Mouse (Mus musculus): ENCODE results near the gene Spag16.
"Not testable (repeated sequence)": the region's sequence is repeated elsewhere in the genome, so short reads cannot be mapped to it uniquely, and the experiment has no call there.

The Spag16 gene

DNA sequence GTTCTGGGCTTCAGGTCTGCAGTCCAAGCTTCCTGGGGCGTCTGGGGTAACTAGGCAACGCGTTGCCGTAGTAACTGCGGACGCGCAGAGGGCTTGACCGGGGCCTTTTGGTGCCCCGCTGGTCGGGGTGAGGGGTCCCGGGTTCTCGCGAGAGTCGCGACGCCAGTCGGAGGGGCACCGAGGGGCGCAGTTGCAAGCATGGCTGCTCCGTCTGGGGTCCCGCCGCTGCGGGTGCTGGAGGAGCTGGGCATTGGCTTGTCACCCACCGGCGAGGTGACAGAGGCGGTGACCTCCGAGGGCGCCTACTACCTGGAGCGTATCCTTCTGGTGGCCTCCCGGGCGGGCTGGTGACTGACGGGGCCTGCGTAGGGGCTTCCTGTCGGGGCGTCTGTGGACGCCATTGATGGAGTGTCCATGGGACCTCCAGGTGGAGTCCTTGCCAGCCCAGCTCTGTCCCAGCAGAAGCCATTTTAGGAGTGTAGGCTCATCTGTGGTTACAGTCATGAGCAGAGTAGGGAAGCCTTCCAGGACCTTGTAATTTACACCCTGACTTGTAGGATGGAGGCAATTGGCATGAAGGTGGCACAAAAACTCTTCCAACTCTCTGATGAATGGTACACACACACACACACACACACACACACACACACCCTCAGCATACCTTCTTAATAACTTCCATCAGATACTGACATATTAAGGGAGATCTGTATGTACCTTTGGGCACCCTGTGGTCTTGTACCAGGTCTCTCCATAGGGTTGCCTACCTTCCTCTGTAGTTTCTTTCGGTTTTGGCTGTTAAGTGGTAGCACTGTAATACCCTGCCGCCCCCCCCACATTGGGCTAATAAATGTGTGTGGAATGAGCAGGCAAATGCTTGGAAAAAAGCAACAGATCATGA lies at the start of gene Spag16:
TSS of gene Spag16 (plus strand) at position 165 of the 898 bp plus-strand sequence.
- in situ Hi-C loops (cut with MboI, MseI): no loop called here

DNA sequence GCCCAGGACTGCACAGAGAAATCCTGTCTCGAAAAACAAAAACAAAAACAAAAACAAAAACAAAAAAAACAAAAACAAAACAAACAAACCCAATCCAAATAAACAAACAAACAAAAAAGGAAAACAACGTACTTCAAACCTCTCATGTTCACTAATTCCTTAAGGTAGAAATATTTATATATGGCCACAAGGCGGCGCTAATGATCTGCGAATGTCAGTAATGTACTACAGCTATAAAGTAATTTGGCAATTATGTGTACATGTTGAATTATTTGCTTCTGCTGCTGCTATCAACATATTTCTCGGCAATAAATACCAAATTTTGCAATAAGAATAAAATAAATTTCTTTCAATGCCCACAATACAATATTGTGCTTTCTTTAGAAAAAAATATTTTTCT lies 41.6 kb upstream of the Spag16 start:
- in situ Hi-C loops (cut with MboI, MseI): no loop called here

DNA sequence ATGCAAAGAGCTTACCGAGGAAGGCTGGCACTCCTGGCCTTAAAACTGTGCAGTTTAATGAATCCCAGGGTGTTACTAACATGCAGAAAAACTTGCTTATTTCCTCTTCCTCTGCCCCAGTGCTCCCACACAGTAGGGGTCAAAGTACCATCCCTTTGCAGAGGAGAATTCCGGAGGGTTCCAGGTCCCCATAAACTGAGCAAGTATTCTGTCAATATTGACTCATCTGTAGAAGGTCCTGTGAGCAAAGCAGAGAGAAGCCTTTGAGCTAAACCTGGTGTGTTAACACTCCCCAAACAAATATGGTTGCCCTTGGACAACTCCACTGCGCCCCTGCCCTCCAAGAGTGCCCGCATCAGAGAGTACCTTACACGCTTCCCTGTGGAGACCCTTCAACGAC lies 40.1 kb upstream of the Spag16 start:
- in situ Hi-C loops (cut with MboI, MseI): no loop called here

DNA sequence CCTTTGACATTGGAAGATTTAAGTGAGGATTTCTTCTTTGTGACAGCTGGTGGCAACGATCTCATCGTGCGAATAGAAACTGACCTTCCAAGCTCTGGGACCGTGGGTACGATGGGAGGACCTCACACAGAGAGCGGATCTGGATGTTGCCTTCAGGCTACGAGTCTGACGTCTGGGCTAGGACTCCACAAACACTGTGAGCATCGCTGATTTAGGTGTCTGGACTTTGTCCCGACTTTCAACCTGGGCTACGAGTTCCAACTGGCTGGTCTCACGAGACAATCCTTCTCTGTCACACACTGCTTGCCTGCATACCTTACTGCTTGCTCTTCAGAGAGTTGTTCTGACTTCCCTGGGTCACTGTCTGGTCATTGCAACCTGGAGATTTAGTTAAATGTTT lies 39.4 kb upstream of the Spag16 start:
- in situ Hi-C loops (cut with MboI, MseI): no loop called here

DNA sequence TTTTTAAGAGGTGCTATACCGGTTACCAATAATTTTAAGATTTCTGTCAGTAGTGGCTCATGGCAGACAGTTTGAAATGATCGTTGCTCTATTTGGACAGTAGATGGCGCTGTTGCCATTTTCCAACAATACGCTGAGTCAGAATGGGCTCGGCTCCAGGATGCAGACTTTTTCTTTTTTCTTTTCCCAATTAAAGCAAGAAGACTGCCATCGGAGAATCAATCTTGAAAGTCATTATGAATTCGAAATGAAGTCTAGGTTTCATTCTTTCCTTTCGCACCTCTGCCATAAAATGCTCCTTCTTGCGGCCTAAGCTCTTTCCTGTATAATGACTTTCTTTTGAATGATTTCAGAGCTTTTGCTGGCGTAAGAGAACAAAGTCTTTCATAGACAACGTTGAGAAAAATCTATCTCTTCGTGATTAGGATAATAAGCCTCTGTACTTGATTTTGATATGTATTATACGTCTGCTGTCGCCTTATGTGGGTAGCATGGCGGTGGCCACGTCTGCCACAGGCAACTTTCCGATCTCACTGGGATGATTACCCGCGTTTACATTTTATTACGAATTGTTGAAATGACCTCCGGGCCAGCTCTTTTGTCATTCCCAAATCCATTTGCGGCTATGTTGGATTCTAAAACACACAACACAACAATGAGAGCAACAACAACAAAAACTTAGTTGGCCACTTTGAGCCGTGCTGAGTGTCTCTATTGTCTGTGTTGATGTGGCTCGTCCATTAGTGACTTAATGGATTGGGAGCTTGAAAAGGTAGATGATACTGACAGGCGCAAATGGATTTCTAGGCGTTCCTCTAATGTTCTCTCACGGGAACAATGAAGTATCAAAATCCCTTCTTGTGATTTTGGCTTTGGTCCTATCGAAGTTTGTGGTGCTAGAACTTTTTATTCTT lies 36.2 kb upstream of the Spag16 start:
- in situ Hi-C loops (cut with MboI, MseI): no loop called here

DNA sequence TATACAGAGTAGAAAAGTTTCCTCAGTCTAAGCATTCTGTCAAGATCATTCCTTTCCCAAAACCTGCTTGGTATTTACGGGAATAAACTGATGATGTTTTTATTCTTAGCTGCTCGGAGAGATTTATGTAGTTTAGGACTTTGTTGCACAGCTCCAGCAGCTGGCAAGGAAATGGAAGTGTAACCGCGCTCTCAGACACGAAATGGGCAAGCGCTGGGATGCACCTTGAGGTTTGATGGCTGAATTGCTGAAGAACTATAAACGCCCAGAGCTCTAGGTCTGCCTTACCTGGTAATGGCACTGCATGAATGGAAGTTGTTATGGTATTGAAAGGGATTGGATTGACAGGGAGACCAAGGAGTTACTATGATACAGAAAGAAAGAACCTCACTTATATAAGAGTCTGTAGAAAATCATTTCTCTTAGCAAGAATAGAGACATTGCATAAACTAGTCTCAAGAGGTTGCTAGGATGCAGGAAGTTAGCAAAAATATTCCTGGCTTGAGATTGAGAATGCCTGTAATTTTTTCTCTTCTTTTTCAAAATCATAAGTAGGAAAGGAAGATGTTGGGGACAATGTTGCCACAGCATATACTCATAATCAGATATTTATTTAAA lies 27.7 kb upstream of the Spag16 start:
- in situ Hi-C loops (cut with MboI, MseI): no loop called here

DNA sequence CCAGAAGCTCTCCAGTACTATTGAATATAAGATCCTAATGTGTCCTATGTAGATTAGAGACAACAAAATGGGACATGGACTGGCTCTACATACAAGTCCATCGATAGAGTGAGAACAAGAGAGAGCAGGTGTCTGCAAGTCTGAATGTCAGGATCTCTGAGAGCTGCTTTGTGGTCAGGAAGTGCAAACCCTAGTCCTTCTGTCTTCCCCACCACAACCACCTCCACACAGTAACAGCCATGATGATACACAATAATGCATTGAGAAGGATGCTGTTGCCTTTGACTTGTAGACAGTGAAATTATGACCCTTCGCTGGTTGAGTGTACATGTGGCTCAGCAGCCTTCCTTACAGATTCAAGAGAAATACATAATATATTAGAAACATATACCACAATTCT lies 16.6 kb upstream of the Spag16 start:
- in situ Hi-C loops (cut with MboI, MseI): no loop called here

DNA sequence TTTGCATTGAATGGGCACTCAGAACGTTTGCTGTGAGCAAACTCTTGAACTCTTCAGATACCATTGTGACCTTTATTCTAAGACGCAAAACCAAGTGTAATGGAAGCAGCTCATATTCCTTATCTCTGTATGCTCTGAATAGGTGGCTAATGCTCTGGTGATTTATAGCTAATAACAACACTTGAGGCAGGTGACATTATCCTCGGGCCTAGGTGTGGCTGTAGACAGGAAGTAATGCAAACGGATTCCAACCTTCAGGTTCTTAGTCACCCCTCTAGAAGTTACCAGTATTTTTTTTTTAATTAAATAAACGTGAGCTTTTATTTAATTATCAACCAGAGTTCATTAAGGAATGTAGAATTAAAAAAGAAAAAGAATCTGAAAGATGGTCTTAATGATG lies 1.1 kb upstream of the Spag16 start:
- in situ Hi-C loops (cut with MboI, MseI): not testable (repeated sequence)

DNA sequence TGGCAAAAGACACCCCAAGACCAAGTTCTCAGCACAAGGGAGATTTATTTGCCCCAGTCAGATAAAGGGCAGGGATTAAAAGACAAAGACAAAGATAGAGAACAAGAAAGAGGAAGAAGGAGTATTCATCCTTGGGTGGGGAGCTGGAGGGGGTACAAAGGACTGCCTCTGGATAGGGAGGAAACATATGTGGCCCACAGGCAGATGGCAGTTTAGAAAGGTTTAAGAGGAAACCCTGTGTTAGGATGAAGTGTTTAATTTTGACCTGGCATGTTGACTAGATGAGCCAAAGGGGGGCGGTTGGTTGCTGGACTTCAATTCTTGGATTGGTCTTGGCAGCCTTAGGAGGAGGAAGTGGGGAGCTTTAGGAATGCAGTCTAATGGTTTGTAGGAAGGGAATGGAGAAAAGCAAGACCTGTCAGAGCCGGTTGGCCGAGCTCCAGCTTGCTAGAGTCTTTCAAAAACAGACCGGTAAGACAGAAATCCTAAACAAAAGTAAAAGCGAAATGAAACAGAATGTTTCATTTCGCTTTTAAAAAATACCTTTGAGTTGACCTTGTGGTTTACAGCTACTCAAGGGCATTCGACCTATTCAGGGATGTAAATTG lies 2.2 kb downstream of the Spag16 start:
- in situ Hi-C loops (cut with MboI, MseI): no loop called here

DNA sequence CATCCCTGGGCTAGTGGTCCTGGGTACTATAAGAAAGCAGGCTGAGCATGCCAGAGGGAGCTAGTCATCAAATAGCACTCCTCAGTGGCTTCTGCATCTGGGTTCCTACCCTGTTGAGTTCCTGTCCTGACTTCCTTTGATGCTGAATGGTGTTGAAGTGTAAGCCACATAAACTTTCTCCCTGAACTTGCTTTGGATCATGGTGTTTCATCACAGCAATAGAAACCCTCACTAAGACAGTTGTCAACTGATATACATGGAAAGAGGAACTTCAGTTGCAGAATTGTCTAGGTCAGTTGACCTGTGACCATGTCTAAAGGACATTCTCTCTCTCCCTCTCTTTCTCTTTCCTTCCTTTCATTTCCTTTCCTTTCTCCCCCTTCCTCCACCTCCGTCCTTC lies 3.8 kb downstream of the Spag16 start:
- in situ Hi-C loops (cut with MboI, MseI): no loop called here

DNA sequence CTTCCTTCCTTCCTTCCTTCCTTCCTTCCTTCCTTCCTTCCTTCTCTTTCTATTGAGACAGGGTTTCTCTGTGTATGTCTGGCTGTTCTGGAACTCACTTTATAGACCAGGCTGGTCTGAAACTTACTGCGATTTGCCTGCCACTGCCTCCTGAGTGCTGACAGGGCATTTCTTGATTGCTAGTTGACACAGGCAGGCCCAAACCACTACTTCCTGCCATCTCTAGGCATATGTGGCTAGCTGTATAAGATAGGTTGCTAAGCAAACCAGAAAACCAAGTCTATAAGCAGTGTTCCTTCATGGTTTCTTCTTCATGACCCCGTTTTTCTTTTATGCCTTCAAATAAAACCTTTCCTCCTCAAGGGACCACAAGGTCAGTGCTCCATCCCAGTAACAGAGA lies 4.2 kb downstream of the Spag16 start:
- in situ Hi-C loops (cut with MboI, MseI): no loop called here

DNA sequence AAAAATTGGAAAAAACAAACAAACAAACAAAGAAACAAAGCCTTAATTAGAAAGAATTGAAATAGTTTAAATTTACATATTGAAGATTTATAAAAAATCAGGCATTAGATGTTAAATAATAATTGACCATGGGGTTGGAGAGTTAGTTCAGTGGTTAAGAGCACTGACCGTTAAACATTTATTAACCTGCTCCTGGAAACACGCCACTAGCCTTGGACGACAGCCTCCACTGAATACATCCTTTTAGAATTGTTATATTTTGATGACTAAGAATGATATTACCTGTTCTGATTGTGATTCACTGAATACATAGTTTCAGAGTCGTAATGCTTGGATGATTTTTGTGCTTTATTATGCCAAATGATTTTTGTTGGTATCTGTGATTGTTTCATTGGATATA lies 6.7 kb downstream of the Spag16 start:
- in situ Hi-C loops (cut with MboI, MseI): not testable (repeated sequence)

DNA sequence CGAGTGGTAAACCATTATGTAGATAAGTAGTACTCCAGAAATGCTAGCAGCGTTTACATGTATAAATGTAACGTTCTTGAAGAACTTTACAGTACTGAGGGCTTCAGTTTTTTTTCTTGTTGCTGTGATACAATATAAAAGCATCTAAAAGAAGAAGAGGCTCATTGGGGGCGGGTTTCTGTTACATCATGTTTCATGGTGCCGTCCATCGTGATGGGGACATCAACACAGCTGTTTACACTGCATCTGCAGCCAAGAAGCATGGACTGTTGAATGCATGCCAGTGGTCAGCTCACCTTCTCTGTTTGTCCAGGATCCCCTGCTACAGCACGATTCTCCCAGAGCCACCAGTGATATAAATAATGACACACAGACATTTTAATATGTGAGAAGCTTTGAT lies 26.7 kb downstream of the Spag16 start:
- in situ Hi-C loops (cut with MboI, MseI): no loop called here

DNA sequence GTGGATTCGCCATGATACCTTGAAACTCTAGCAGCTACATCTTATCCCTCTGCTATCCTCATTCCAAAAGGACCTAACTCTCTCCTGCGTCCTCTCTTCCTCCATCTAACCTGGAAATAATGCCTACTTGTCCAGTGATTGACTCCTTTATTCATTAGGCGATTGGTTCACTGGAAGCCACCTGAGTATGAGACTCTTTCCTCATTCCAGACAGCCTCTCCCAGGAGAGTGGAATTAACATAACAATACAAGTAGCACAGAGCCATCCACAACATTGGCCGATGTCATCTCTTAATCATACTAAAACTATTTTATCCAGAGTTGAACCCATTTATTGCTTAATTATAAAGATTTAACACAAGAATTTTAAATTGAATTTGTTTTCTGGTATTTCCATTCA lies 41.0 kb downstream of the Spag16 start:
- in situ Hi-C loops (cut with MboI, MseI): no loop called here

DNA sequence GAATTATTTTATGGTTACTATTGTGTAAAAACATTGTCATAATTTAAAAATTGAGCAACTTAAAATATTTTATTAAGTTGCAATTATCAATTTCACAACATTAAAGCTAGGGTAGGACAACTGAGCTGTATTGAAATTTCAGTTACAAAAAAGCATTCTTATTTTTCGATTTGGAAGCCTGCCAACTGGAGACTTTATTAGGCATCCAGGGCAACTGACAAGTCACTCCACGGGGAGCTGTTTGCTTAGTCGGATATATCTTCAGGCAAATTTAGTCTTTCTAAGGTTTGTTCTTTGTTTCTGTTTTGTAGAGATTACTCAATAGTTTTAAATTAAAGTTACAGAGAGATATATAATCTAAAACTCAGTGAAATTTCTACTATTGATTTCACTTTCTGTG lies 129.8 kb downstream of the Spag16 start:
- in situ Hi-C loops (cut with MboI, MseI): no loop called here

DNA sequence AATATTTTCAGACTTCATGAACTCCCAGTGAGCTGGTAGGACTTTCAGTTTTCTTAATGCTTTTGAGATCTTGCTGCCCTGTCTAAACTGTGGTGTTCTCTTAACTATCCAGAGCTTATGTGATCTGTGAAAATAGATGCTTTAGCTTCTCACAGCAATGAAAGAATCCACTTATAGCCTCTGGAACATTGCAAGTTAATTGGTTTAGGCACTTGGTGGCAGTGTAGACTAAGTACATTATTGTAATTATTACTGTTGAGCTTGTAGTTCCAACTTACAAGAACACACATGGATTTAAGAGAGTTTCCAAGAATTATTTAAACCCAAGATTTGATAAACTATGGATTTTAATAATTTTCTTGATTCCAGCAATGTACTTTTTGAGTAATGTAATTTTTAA lies 170.1 kb downstream of the Spag16 start:
- in situ Hi-C loops (cut with MboI, MseI): loop anchor here (5.0 kb wide), 1 partner anchor 65 kb away; no protein-coding TSS in a partner anchor

DNA sequence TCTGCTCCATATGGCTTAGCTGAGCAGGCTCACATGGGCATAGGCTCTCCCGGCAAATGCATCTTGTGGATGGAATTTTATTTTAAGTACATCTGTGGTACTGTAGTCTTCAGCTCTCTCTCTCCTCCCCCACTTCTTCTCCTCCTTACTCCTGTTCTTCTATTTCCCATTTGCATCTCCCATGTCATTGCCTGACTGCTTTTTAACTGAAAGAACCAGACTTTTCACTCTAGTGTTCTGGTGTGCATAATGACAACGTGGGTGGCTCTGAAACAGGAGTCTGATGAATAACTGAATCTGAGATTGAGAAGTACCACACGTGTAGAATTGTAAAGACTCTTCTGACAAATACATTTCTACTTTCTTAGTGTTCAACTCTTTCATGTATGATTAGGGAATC lies 186.2 kb downstream of the Spag16 start:
- in situ Hi-C loops (cut with MboI, MseI): no loop called here

DNA sequence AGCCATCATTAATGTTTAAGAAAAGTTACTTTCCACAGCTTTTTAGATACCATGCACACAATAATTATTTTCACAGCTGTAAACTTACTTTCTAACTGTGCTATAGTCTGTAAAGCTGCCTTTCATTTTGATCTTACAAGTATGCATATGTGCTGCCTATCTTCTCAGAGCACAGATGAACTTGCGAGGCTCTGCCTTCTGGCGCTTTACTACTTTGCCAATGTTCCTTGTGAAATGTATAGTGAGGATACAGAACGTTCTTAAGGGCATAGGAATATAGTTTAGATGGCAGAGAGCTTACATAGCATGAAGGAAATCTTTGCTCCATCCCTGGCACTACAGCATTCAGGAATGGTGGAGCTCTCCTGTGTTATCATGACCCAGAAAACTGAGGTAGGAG lies 210.6 kb downstream of the Spag16 start:
- in situ Hi-C loops (cut with MboI, MseI): no loop called here

DNA sequence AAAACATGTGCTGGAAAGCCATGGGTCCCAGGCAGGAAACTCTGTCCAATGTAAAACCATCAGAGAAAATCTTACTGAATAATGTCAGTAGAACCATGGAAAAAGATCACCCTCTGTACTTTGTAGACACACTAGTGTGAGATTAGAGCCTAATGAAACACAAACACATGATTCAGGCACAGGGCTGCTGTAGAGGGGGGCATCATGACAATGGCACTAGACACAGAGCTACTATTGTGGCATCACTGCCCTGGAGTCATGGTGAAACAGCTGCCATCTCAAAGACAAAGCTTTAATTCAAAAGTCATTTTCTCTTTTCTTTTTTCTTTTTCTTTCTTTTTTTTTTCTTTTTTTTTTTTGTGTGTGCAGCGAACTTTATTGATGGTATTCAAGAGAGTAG lies 240.6 kb downstream of the Spag16 start:
- in situ Hi-C loops (cut with MboI, MseI): no loop called here

DNA sequence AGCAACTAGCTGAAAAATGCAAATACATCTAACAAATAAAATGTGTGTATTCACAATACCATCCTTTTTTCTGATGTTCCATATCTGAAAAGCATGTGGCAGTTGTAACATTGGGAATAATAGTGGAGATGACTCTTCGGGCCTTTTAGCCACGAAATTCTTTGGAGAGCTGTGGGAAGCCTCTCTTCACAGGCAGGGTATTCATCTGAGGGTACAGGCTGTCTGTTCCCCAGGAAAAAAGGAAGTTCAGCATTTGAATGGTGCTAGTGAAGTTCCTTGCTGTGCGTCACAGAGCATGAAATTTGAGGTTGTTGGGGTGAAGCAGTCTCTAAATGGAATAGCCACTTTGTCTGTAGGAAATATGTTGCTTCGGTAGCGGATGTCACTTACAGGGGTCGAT lies 246.7 kb downstream of the Spag16 start:
- in situ Hi-C loops (cut with MboI, MseI): no loop called here

DNA sequence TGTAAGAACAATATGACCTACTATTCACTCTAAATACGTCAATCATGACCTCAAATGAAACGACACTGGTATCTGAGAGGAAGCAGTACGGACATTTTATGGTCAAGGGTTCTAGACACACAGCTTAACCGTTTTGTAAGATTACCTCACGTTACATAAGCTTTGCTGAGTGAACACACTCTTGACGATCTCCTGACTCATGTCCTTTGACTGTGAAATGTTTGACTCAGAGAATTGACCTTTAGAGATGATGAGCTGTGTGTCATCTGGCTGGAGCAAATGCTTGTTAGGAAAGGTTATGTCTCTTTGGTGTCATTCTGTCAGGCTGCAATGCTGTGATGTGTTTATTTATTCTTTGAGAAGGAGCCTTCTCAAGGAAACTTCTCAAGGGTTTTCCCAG lies 252.0 kb downstream of the Spag16 start:
- in situ Hi-C loops (cut with MboI, MseI): no loop called here

Measured in regulatory T cell (primary cell).